Mouse (Mus musculus): ENCODE measurements at regions not wholly inside any gene's neighbourhood (a gene's known extent, or its start where the extent isn't known, plus 50 kb on each side); places are given as distances from the start of the nearest gene placed in this dataset.

DNA sequence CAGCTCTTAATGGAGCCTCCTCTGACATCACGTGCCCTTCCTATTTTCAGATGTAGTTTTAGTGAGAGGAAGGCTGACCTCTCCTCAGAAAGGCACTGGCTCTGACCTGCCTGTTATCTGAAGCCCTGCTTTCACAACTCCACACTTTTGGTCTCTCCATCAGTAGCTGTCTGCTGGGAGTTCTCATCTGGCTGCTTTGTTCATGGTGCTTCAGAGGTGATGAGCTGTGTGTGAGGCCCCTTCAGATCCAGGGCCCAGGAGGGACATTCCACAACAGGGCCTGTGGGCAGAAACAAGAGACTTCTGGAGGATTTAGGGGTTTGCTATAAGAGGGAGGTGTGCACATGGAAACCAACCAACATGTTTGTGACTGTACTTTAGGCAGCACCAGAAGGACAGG, 50.8 kb upstream of the Fhl2 start:
- no peak for DNase-seq (ENCODE audit: low spot score in 2 of 2)

DNA sequence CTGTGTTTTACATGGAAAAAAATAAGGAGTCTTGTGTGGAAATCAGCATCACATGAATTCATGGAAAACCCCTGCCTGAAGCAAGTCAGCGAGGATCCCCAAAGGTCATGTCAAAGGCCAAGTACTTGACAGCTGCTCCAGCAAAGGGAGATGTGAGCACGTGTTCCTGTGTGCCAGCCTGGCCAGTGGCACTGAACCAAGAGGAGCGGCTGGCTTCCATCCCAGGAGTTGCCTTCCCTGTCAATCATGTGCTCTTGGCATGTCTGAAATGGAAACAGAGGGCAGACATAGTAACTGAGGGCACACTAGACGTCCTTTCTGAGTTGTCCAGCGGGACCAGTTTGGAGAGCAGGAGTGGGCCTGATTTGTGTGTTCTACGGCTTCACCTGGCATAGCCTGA, 53.5 kb upstream of the Fhl2 start:
- no peak for DNase-seq (ENCODE audit: low spot score in 2 of 2)

- no peak for DNase-seq (ENCODE audit: low spot score in 2 of 2)
Measured at GRCm38 (mm10) chr1:43251356-43251755, 54.6 kb upstream of the Fhl2 start.

- no peak for DNase-seq (ENCODE audit: low spot score in 2 of 2)
Measured at GRCm38 (mm10) chr1:43254129-43254528, 57.3 kb upstream of the Fhl2 start.

- DNase-seq (ENCODE audit: low spot score in 2 of 2) = no peak
Measured at GRCm38 (mm10) chr1:43256078-43256477, 59.3 kb upstream of the Fhl2 start.

DNA sequence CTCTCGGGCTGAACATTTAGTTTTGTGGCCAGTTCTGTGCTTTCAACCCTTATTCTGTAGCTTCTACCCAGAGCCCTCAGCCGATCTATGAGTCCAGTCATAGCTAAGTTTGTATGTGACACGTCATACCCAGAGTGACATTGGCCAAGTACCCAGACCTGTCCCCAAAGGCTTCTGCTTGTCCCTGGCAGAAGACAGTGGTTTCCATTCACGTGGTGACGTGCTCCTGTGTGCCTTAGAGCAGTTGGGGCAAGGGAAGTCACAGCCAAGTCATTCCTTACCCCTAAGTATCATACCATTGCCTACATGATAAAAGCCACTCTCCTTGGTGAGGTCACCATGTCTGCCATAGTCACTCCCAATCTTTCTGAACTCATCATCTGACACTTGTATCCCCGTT, 61.1 kb upstream of the Fhl2 start:
- DNase-seq (ENCODE audit: low spot score in 2 of 2) = no peak

DNA sequence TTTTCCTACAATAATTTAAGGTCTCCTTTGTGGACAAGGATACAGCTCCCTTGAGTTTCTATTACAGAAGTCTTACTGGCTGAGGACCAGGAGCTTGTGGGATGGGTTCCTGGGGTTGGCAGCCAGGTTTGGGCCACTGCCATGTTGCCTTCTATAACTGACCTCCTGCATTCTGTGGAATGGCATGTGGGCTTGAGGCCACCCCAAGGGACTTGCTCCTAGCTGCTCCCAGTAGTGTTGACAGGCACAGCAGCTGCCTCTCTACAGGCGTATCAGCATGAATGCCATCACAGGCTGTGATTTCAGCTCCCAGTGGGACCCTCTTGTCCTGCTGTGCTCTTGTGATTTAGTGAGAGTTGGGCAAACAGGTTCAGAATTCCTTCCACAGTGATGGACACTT, 63.1 kb upstream of the Fhl2 start:
- no peak for DNase-seq (ENCODE audit: low spot score in 2 of 2)

- DNase-seq (ENCODE audit: low spot score in 2 of 2) = no peak
Measured at GRCm38 (mm10) chr1:43260491-43260890, 63.7 kb upstream of the Fhl2 start.

GRCm38 (mm10) chr1:43264407-43264889, 67.7 kb upstream of the Fhl2 start:
- DNase-seq (ENCODE audit: low spot score in 2 of 2) = peak; percentile 44 to 67

DNA sequence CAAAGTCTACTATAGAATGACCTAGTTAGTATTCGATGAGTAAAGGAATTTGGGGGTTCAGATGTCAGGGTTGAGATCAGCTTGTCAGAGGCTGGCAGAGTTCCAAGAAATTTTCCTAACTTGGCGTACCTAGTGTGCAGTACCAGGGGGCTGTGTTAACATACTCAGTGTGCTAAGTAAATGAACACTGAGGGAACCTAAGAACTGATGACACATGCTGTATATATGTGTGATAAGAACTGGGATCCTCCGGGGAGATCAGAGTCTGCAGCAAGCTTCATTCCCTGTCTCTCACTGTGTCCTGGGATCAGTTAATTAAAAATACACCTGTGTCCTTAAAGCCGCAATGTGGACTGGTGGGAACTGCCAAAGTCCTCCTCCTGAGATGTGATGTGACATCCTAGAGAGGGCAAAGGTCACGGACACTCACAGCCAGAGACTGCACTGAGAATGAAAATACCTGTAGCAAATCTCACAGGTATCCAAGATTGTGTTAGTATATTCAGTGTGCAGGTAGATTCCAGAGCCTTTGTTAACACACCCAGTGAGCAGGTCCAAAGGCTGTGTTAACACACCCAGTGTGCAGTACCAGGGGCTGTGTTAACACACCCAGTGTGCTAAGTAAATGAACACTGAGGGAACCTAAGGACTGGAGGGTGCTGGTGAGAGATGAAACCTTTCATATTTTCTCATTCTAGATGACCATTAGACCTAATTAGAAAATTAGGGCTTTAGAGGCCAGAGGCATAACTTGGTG, 69.1 kb upstream of the Fhl2 start:
- DNase-seq (ENCODE audit: low spot score in 2 of 2) = no peak

- no peak for DNase-seq (ENCODE audit: low spot score in 2 of 2)
Measured at GRCm38 (mm10) chr1:43269685-43270084, 72.9 kb upstream of the Fhl2 start.

GRCm38 (mm10) chr1:43273236-43273868, 76.6 kb upstream of the Fhl2 start:
- no peak for DNase-seq (ENCODE audit: low spot score in 2 of 2)

- no peak for DNase-seq (ENCODE audit: low spot score in 2 of 2)
Measured at GRCm38 (mm10) chr1:43291736-43292135, 95.0 kb upstream of the Fhl2 start.

DNA sequence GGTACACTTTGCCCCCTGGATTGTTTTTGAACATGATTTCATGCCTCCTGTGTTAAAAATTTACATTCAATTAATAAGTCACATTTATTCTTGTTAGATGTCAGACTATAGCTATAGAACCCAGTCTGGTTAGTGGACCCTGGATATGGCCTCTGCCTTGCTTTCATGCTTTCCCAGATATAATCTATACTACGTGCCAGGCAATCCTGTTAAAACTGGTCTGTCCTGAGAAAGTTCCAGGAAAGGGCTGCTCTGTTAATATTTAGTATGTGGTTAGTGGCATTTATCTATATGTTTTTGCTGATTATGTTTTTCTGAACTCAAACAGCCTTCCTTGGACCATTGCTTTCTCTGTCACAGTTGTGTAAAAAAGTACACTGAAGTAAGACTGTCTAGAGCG, 95.8 kb upstream of the Fhl2 start:
- DNase-seq (ENCODE audit: low spot score in 2 of 2) = no peak

- DNase-seq (ENCODE audit: low spot score in 2 of 2) = no peak
Measured at GRCm38 (mm10) chr1:43294221-43295012, 97.6 kb upstream of the Fhl2 start.

DNA sequence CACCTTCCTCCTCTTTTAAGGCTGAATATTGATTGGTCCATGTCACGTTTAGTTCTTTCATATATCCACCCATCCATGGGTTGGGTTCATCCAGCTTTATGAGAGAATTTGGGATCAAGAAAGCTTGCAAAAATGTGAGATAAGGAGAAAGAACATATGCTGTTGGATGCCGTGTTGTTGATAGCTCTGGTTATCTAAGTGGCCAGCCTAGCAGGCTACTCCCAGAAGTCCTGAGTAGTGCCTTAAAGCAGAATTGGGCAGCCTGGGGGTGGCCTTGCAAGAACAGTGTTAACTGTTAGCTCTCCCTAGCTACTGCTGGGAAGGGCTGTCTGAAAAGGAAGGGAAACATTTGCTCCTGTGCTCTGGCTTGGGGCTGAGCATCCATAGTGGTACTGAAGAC, 100.8 kb upstream of the Fhl2 start:
- no peak for DNase-seq (ENCODE audit: low spot score in 2 of 2)

- DNase-seq (ENCODE audit: low spot score in 2 of 2) = no peak
Measured at GRCm38 (mm10) chr1:43298746-43299145, 102.0 kb upstream of the Fhl2 start.

DNA sequence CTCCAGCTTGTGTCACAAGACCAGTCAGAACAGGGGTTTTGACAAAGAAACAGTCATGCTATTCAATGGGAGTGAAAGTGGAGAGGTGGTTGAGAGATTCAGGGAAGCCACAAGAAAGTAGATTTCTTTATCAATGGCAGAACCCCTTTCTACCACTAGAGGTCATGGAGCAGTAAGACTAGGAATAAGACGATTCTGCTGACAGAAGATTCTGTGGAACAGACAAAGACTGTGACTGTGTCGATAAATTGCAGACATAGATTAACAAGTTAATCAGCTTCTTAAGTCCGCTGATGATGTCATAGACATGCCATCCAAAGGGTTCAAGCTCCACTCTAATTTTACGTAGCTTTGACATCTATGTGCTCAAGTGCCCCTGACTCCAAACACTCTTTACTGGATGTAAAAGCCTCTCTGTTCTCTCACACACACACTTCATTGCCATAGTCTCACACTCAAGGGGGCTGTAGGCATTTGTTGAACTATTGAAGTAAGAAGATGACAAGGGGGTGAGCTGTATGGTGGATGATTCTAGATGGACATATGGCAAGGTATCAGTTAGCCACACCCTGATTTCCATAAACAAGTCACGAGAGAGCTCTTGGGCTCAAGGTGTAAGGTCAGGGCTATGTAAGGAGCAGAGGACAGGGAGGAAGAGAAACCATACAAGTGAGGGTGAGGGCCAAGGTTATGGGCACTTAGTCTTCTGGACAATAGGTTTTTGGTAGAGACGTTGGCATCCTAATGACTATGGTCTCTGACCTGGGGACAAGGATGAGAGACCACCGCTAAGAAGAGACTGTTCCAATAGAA, 102.9 kb upstream of the Fhl2 start:
- no peak for DNase-seq (ENCODE audit: low spot score in 2 of 2)

DNA sequence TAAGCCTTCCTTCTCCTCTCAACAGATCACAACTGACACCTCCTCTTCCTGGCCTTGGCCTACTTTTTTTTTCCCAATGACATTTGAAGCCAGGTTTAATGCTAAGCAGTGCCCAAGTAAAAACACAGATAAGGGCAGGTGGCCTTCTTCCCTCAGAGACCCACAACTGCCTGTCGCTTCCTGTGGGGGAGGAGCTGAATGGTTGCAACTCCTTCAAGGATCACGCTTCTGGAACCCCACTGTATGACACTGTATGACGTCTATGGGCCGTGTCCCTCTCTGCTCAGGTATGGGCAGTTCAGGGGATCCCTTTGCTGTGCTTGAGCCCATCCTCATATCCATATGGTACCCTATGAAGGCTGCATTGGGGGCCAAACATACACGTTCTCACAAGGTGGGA, 103.9 kb upstream of the Fhl2 start:
- no peak for DNase-seq (ENCODE audit: low spot score in 2 of 2)

DNA sequence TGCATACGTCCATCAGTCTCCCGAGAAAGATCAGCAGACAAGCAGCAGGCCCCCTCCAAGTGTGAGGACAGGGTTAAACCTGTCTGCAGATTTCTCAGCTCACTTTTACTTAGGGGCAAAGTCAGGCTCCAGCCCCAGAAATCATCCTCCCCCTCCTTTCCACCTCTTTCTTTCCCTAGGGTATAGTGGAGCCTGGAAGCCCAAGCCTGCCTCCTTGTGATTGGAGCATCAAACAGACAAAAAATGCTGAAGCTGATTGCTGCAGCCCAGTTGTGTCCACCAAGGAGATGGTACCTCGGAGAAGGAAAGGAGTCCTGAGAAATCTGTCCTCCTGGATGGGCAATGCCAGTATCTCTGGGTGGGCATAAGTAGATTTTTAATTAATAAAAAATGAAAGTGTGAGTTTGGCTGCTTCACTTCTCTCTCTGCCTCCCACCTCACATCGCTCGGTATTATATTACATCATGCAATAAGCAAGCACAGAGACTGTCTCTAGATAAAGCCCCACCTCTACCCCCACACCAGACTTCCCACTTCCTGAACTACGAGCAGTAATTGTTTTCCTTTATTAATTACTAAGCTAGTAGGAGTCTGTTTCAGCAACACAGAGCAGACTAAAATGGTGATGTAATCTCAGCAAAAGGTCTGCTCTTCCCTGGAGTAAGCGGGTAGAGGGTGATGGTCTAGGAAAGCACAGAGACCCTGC, 105.2 kb upstream of the Fhl2 start:
- DNase-seq (ENCODE audit: low spot score in 2 of 2) = no peak

DNA sequence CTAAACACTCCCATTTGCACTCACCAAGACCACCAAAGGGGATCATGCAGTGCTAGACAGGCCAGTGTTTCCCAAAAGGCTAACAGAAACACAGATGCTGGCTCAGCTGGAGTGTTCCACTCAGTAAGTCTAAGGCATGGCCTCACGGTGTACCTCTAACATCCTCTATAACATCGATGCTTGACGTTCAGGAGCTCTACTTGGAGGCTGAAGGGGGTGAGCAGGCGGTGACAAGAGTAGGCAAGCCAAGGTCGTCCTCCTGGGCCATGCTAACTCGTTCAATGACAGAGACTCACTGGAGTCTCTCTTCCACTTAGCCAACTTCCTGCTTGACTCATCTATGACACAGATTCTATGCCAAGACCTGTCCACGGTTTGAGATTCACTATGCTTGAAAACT, 105.9 kb upstream of the Fhl2 start:
- DNase-seq (ENCODE audit: low spot score in 2 of 2) = no peak

Measured in urinary bladder, postnatal 4 days (tissue).